Mouse (Mus musculus) ES-Bruce4 (cell line): ENCODE measurements around the gene Ptgis. TPM values are rescaled to one million over a fixed set of nuclear protein-coding genes. Genes with fewer than 3 reads are reported as not detected.

Source experiments
- H3K27ac ChIP-seq: 2 replicates; pipeline ENCODE4 v1.5.1; 2012; ENCODE audit warnings: low read length, inconsistent platforms; ENCODE audit not compliant: insufficient read depth
- H3K27me3 ChIP-seq: 2 replicates; pipeline ENCODE4 v1.6.1; 2012; ENCODE audit warnings: mild to moderate bottlenecking, low read length, inconsistent platforms; ENCODE audit not compliant: control insufficient read depth, poor library complexity, insufficient read depth, severe bottlenecking
- H3K36me3 ChIP-seq: 2 replicates; pipeline ENCODE4 v1.6.1; 2012; ENCODE audit warnings: inconsistent platforms, mild to moderate bottlenecking, low read length, moderate library complexity; ENCODE audit not compliant: control insufficient read depth, poor library complexity, insufficient read depth, severe bottlenecking
- H3K4me1 ChIP-seq: one replicate; pipeline ENCODE4 v1.8.1; 2011; ENCODE audit warnings: low read length; ENCODE audit not compliant: control insufficient read depth, insufficient read depth
- H3K4me3 ChIP-seq: 2 replicates; pipeline ENCODE4 v1.5.1; 2011; ENCODE audit warnings: low read depth, mild to moderate bottlenecking, low read length
- H3K9ac ChIP-seq: 2 replicates; pipeline ENCODE4 v1.6.1; 2012; ENCODE audit warnings: low read depth, mild to moderate bottlenecking, inconsistent platforms; ENCODE audit not compliant: poor library complexity, severe bottlenecking
- H3K9me3 ChIP-seq: replicated peaks from 2 replicates; pipeline ENCODE4 v1.6.1; 2012; ENCODE audit warnings: mild to moderate bottlenecking, low read length, inconsistent platforms; ENCODE audit not compliant: control insufficient read depth, poor library complexity, insufficient read depth, severe bottlenecking
- CTCF ChIP-seq: IDR thresholded peaks from one replicate; pipeline ENCODE4 v1.8.1; 2011; ENCODE audit warnings: low read depth, low read length
- EP300 ChIP-seq: IDR thresholded peaks from 2 replicates; pipeline ENCODE4 v1.6.1; 2011; ENCODE audit warnings: low read depth, low read length; ENCODE audit not compliant: insufficient read depth
- POLR2A ChIP-seq: IDR thresholded peaks from one replicate; pipeline ENCODE4 v1.8.1; 2011; ENCODE audit warnings: low read length; ENCODE audit not compliant: insufficient read depth
- polyA plus RNA-seq: library from polyadenylated mRNA; stranded (reverse); fragments of >200 nt; gene quantifications from 2 replicates; pipeline ENCODE4 v1.2.4, GENCODE M21; 2011; ENCODE audit warnings: low read depth; ENCODE audit not compliant: missing spikeins, insufficient read depth, insufficient read length

Ptgis gene
- polyA plus RNA-seq, 1 experiment, result 6.8 TPM

GRCm38 (mm10) chr2:167239262-167239661 is 1.1 kb downstream of the Ptgis start:
- Histone ChIP-seq H3K27ac (no peak overlapping the region), H3K4me3 (no peak overlapping the region), H3K36me3 (no peaks in the 10 kb centered on the region), H3K27me3 (no peaks in the 10 kb centered on the region), H3K9ac (no peak overlapping the region), H3K4me1 (peaks cover 2% of the 10 kb centered on the region), H3K9me3 (no peaks in the 10 kb centered on the region)
- no peak for TF ChIP-seq POLR2A
- TF ChIP-seq CTCF, result no peak
- TF ChIP-seq EP300, result no peak

- Histone ChIP-seq H3K27me3 (no peaks in the 10 kb centered on the region), H3K9me3 (no peaks in the 10 kb centered on the region), H3K27ac (no peak overlapping the region), H3K4me3 (no peak overlapping the region), H3K4me1 (peaks cover 2% of the 10 kb centered on the region), H3K36me3 (no peaks in the 10 kb centered on the region), H3K9ac (no peak overlapping the region)
- TF ChIP-seq POLR2A (no peak), CTCF (peak; percentile 69)
Observed at GRCm38 (mm10) chr2:167237224-167237623, 3.2 kb downstream of the Ptgis start.

GRCm38 (mm10) chr2:167236174-167236573 is 4.2 kb downstream of the Ptgis start:
- Histone ChIP-seq H3K9me3 (no peaks in the 10 kb centered on the region), H3K4me3 (no peak overlapping the region), H3K27me3 (no peaks in the 10 kb centered on the region), H3K27ac (no peak overlapping the region), H3K9ac (no peak overlapping the region), H3K36me3 (no peaks in the 10 kb centered on the region), H3K4me1 (peaks cover 4% of the 10 kb centered on the region)
- no peak for TF ChIP-seq EP300
- no peak for TF ChIP-seq CTCF
- no peak for TF ChIP-seq POLR2A

DNA sequence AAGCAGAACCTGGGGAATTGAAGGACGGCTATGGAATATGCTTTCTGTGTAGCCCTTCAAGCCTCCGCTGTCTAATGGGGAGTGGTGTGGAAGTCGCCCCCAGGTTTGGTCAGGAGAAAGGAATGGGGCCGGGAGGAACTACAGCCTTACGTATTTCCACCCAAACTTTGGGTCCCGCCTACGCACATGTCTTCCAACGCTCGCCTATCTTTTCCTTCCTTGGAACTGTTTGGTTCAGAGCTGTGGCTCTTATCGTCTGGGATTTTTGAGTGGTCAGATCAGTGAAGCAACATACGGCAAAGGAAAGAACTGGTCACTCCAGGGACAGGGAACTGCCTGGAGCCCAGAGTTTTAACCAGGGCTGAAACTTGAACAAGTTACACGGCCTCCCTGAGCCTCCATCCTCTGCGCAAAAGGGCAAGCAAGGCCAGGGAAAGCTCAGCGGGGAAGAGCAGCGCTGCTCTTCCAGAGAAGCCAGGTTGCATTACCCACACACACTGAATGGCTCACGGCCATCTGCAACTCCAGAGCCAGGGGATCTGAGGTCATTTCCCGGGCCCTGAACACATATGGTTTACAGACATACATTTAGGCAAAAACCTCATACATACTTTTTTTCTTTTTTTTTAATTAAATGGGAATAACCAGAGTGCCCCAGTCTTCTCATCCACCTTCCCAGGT is 4.9 kb downstream of the Ptgis start:
- TF ChIP-seq POLR2A, result no peak
- TF ChIP-seq EP300, result no peak
- no peak for TF ChIP-seq CTCF
- Histone ChIP-seq H3K4me1 (peaks cover 7% of the 10 kb centered on the region), H3K9ac (peak overlapping the region; percentile 29), H3K36me3 (no peaks in the 10 kb centered on the region), H3K27ac (no peak overlapping the region), H3K9me3 (no peaks in the 10 kb centered on the region), H3K27me3 (no peaks in the 10 kb centered on the region), H3K4me3 (peak overlapping the region; percentile 6; the same call in 1 of the 2 replicates)

DNA sequence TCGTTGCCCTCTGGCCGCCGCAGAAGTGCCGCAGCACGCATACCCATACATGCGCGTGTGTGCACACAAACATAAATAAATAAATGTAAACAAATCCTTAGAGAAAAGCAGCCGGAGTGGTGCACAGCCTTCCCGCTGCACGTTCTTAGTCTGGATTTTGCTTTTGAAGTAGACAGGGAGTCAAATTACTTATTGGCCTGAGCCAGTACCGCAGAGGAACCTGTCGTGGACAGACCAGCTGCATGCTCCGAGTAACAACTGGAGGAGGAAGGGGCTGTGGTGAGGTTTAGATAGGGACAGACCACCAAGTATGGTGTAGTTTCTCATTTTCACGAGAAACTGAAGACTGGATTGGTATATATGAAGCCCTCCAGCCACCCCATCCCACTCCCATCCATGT is 6.6 kb downstream of the Ptgis start:
- Histone ChIP-seq H3K4me1 (peaks cover 7% of the 10 kb centered on the region), H3K36me3 (no peaks in the 10 kb centered on the region), H3K27me3 (no peaks in the 10 kb centered on the region), H3K9ac (no peak overlapping the region), H3K27ac (no peak overlapping the region), H3K9me3 (no peaks in the 10 kb centered on the region), H3K4me3 (peak overlapping the region; percentile 17; the same call in 1 of the 2 replicates)
- TF ChIP-seq CTCF, result no peak
- TF ChIP-seq EP300, result no peak
- no peak for TF ChIP-seq POLR2A

GRCm38 (mm10) chr2:167233009-167233335 is 7.4 kb downstream of the Ptgis start:
- H3K4me3 ChIP-seq, result no peak overlapping the region
- H3K36me3 ChIP-seq, result no peaks in the 10 kb centered on the region
- no peak for TF ChIP-seq EP300
- no peak for TF ChIP-seq POLR2A
- TF ChIP-seq CTCF, result no peak
- H3K9ac ChIP-seq, result no peak overlapping the region
- no peaks in the 10 kb centered on the region for H3K9me3 ChIP-seq
- no peak overlapping the region for H3K27ac ChIP-seq
- H3K4me1 ChIP-seq, result peaks cover 7% of the 10 kb centered on the region
- H3K27me3 ChIP-seq, result no peaks in the 10 kb centered on the region
